Mouse (Mus musculus) left cerebral cortex, adult 11 months (tissue): ENCODE measurements around the gene Uap1.
A peak's percentile ranks its signal among the peaks of the same experiment; 100 is the strongest.

Source experiments
- DNase-seq: peaks from one replicate; pipeline ENCODE4 v3.0.0; 2022; ENCODE audit warnings: low spot score

The Uap1 gene

DNA sequence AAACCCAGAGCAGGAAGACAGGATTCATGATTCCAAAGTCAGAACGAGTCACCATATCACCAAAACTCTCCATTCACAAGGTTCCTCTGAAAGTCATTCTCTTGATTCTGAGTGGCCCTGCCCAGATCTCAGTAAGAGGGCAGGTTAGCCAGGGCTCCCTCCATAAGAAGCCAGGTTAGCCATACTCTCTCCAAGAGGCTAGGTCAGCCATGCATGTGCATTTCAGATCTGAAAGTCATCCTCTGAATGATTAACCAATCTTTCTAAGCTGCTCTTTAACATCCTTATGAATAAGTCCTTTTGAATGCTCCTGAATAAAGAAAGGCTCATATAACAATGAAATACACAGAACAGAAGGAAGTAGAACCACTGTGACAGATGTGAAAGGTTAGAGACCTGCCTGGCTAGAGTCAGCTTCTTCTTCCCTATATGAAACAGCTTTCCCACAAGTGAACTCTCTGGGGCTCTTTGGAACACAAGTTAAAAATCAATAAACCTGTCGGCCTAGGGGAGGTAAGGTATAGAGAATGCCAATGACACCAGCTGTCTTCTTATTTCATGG, 10.6 kb downstream of the Uap1 start:
- DNase-seq, result no peak

GRCm38 (mm10) chr1:170163398-170163943, 11.3 kb downstream of the Uap1 start:
- no peak for DNase-seq

DNA sequence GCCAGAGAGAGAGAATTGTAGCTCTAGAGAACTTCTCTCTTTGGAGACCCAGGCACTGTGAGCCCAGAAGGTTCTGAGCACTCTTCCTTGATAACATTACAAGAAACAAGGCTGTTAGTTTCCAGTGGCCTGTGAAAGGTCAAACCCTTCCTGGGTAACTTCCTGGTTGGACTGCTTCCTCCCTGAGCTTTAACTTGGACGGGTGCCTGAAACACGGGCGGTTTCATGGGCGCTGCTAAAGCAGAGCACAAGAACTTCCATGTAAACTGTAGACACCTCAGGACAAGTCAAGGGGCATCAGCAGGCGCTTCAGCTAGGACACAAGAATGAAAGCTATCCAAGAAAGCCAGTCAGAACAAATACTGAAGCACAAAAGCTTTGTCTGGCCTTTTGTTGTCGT, 12.9 kb downstream of the Uap1 start:
- no peak for DNase-seq

GRCm38 (mm10) chr1:170160397-170160938, 14.3 kb downstream of the Uap1 start:
- no peak for DNase-seq

DNA sequence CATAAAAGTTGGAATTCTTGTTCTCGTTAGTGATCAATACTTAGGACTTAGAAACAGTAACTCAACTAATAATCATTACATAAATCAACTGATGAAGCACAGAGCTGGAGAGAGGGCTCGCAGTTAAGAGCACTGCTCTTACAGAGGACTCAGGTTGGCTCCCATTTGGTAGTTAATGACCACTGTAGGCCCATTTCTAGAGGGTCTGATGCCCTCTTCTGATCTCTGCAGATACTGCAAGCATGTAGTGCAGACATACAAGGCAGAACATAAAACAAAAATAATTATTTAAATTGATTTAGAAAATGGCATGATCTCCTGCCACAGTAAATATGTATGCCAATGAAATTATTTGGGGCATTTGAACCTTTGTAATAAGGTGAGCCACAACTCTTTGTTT, 15.1 kb downstream of the Uap1 start:
- DNase-seq, result no peak

- DNase-seq, result no peak
These were observed 19.0 kb downstream of the Uap1 start for GRCm38 (mm10) chr1:170155761-170156160.

- no peak for DNase-seq
These were observed 19.5 kb downstream of the Uap1 start for GRCm38 (mm10) chr1:170155298-170155697.

- DNase-seq, result no peak
These were observed 20.8 kb downstream of the Uap1 start for GRCm38 (mm10) chr1:170153986-170154385.

DNA sequence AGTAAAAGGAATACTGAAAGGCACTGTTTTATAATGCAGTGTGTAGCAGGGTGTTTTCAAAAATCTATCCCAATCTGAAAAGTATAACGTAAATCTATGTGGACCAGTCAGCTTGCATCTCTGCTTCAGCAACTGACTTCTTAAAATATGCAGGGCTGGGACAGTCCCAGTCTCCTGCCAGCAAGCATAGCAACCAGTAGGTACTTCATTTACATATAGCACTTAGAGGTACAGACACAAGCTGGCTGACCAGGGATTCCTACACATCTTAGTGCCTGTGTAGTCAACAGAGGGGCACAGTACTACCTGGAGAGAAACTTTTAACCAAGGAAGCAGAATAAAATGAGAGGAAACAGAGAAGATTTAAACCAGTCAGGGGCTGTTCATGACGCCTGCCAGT, 22.2 kb downstream of the Uap1 start:
- no peak for DNase-seq

- DNase-seq, result no peak
These were observed 23.9 kb downstream of the Uap1 start for GRCm38 (mm10) chr1:170150870-170151269.

DNA sequence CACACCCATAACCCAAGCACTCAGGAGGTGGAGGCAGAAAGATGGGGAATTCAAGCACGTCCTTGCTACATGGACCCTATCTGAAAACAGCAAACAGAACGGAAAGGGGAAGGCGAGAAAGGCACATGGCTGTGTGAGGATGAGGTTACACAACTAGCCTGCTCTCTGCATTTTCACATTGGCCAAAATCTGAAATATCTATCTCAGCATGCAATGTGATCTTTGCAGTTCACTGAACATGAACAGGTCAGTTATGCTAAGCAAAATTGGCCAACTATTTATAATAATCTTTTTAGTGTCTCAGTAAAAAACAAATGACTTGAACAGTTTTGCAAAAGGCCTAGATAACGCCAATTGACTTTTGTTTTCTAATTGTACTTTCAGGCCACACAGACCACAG, 25.0 kb downstream of the Uap1 start:
- DNase-seq, result no peak

DNA sequence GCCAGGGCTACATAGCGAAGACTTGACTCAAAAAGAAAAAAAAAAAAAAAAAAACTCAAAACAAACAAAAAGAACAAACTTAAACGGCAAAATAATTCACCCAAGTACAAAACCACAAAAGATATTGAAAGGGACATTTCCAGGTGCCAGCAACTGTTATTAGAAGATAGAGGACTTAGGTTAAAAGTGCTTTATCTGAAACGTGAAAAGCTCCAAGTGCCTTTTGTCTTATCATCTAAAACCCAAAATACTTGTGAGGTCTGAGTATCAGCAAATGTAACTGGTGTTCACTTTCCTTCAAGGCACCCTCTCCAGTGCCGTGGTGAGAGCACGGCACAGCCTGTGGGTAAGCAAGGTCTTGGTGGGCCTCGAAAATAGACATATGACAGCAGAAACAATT, 26.2 kb downstream of the Uap1 start:
- DNase-seq, result no peak

- no peak for DNase-seq
These were observed 26.9 kb downstream of the Uap1 start for GRCm38 (mm10) chr1:170147651-170148448.

GRCm38 (mm10) chr1:170145606-170146005, 29.2 kb downstream of the Uap1 start:
- DNase-seq, result no peak

- no peak for DNase-seq
These were observed 32.4 kb downstream of the Uap1 start for GRCm38 (mm10) chr1:170142256-170142871.

- DNase-seq, result no peak
These were observed 33.1 kb downstream of the Uap1 start for GRCm38 (mm10) chr1:170141626-170142025.

DNA sequence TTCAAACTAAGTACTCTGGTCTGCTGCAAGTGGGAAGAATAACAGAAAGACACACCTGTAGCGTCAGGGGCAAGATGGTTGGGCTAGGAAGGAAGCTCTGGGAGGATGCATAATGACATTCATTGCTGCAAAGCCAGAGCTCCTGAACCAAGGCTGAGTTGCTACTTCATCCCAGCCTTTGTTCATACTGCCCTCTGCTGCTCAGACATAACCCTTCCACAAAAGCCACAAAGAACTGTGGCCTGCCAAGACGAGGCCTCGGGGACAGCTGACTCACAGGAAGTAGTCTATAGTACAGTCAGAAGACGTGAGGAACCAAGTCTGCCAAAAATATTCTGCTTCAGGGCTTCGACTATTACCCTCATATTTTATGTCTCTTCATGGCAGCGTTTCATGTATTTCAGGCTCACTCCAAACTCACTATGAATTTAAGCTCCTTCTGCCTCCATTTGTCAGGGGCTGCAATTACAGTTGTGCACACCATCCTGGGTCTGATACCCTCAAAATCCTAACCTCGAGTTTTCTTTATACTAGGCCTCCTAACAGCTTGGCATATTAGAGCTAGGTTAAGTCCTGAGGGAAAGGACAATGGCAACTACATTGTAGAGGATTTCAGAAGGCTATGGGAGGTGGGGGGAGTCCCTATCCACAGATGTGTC, 38.3 kb downstream of the Uap1 start:
- peak; percentile 66 for DNase-seq

DNA sequence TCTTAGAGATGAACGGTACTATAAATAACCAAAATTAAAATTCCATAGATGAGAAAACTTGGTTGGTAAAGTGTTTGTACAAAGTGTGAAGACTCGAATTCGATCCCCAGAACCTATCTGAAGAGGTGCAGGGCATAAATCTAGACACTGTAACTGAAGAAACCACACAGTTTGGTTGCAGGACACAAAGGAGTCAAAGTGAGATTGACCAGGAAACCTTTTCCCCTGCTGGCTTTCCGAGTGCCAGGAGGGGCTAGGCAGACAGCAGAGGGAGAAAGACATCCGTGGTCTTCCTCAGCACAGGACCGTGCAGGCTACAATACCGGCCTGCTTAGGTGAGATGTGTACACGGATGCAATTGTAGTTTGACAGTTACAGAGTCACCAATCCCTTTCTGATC, 40.5 kb downstream of the Uap1 start:
- DNase-seq, result no peak

DNA sequence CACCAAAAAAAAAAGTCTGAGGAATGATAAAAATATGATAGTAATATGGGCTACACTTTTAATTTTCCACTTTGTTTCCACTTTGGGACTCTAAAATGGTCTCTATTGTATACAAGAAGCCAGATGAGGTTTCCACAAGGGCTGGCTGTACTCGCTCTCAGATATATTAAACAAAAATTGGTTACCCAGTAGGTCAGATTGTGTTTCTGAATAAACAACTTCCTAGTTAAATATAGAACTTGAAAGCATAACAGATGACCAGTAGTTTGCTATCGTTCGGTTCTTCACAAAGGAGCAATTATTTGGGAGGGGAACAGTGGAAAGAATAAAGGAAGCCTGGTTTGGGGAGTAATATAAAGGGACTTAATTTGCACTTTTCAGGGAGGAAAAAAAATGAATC, 43.8 kb downstream of the Uap1 start:
- DNase-seq, result no peak

- no peak for DNase-seq
These were observed 50.1 kb downstream of the Uap1 start for GRCm38 (mm10) chr1:170124644-170125043.

GRCm38 (mm10) chr1:170113616-170114015, 61.1 kb downstream of the Uap1 start:
- DNase-seq, result no peak

GRCm38 (mm10) chr1:170112261-170112660, 62.5 kb downstream of the Uap1 start:
- no peak for DNase-seq
